Mouse (Mus musculus): ENCODE data around the gene Vbp1. TPM values are rescaled to one million over a fixed set of nuclear protein-coding genes. Genes with fewer than 3 reads are reported as not detected.

Vbp1 gene
- polyA plus RNA-seq, 1 experiment from 2014 or later = 169 TPM

Other genes starting within 250 kb of the Vbp1 start
- 100 and 108 TPM in 2 replicates for gene Fundc2, start 131.9 kb upstream of the Vbp1 start, polyA plus RNA-seq (2014; fragmentation: Nextera tagmentation; extraction: Ambion mirVana)
- 3.1 and 4.1 TPM in 2 replicates for gene F8, start 131.7 kb upstream of the Vbp1 start, polyA plus RNA-seq (2014; fragmentation: Nextera tagmentation; extraction: Ambion mirVana)
- gene Cmc4, start 97.7 kb upstream of the Vbp1 start, polyA plus RNA-seq (2014; fragmentation: Nextera tagmentation; extraction: Ambion mirVana) = 22.1 and 23.9 TPM in 2 replicates
- 8.6 and 8.8 TPM in 2 replicates for gene Mtcp1, start 97.7 kb upstream of the Vbp1 start, polyA plus RNA-seq (2014; fragmentation: Nextera tagmentation; extraction: Ambion mirVana)
- gene Brcc3, start 97.7 kb upstream of the Vbp1 start, polyA plus RNA-seq (2014; fragmentation: Nextera tagmentation; extraction: Ambion mirVana) = 49.8 and 50.2 TPM in 2 replicates
- gene Rab39b, start 63.9 kb downstream of the Vbp1 start, polyA plus RNA-seq (2014; fragmentation: Nextera tagmentation; extraction: Ambion mirVana) = 0.20 and 0.30 TPM in 2 replicates

Measured in heart, embryonic 14.5 days (tissue).